Mouse (Mus musculus): Measurements from ENCODE around the gene S100pbp.

DNA sequence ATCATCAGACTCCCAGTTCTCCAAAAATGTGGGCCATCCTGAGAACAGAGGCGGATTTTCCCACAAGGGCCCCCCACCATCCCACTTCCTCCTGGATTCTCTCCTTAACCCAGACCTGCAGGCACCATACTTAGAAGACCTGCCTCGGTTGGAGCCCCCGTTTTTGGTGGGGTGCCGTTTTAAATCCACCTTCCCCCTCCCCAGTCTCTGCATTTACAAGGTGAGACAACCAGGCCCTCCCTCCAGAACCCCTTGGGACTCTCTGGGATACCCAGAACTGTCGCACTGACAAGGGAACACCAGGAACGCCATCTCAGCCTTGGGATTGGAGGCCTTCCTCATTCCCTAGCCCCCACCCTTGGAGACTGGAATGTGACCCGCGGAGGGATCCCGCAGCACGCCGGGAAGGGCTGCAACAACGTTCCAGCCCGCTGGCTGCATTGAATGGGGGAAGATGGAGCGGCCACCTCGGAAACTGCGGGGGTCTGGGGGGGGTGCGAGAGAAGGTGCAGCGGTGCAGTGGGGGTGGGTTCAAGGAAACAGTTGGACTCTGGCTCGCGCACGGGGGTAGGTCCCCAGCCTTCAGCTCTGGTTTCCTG is 48.4 kb upstream of the S100pbp start:
- TF ChIP-seq CTCF (IDR thresholded peaks at IDR 0.05; ENCODE audit: borderline replicate concordance, extremely low read depth, insufficient read depth, insufficient read length), result no peak
- TF ChIP-seq POLR2A (IDR thresholded peaks at IDR 0.05; ENCODE audit: borderline replicate concordance, extremely low read depth, insufficient read depth, insufficient read length, poor library complexity, severe bottlenecking), result no peak

Data from brain, embryonic 14.5 days (tissue).